Mouse (Mus musculus): Measurements from ENCODE around the gene Foxk1.
A peak's percentile ranks its signal among the peaks of the same experiment; 100 is the strongest.

Gene Foxk1

DNA sequence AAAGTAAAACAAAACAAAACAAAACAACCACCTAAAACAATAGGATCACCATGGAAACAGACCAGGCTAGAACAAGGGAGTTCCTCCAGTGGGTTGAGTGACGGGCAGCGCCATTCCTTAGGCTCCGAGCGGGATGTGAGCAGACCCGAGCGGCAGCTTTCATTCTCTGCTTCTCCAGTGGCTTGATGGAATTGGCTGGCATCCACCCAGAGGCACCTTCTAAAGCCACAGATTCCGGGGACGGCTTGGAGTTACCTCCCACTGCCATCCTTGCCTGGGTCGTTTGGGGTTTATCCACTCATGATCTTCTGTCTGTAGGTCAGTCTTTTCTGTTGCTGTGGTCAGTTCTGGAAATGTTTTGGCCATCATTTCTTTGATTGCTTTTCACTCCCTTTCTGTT is 19.6 kb downstream of the Foxk1 start:
- peak; percentile 52 to 63 for DNase-seq

- no peak for DNase-seq
Measured at GRCm38 (mm10) chr5:142421886-142422285, 20.6 kb downstream of the Foxk1 start.

DNA sequence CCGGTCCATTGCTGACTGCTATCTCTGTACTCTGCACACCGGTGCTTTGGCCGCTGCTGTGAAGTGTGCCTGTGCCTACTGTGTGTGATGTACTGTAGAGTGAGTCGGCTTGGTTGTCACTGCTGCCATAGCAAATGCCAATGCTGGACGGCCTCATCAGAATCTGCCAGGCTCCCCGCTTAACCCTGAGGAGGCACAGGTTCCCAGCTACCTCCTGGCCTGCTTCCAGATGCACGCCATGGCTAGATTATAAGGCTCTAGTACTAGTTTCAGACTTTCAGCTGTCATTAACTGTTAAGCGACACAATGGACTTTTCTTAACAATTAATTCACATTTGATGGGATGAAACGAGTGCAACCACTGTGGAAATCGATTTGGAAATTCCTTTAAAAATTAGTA is 21.8 kb downstream of the Foxk1 start:
- no peak for DNase-seq

DNA sequence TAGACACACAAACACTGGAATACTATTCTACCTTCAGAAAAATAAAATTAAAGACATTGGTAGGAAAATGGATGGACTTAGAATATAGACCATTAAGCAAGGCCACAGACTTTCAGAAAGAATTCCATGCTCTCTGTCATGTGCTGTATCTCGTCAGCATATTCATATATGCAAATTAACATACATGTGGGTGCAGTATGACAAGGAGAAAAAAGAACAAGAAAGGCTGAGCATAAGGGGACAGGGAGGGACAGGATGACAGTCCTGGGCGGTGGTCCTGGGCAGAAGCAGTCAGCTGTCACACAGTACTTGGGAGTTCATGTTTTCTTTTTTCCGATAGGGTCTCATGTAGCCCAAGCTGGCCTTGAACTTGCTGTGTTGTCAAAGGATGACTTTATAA is 22.4 kb downstream of the Foxk1 start:
- DNase-seq: no peak

DNA sequence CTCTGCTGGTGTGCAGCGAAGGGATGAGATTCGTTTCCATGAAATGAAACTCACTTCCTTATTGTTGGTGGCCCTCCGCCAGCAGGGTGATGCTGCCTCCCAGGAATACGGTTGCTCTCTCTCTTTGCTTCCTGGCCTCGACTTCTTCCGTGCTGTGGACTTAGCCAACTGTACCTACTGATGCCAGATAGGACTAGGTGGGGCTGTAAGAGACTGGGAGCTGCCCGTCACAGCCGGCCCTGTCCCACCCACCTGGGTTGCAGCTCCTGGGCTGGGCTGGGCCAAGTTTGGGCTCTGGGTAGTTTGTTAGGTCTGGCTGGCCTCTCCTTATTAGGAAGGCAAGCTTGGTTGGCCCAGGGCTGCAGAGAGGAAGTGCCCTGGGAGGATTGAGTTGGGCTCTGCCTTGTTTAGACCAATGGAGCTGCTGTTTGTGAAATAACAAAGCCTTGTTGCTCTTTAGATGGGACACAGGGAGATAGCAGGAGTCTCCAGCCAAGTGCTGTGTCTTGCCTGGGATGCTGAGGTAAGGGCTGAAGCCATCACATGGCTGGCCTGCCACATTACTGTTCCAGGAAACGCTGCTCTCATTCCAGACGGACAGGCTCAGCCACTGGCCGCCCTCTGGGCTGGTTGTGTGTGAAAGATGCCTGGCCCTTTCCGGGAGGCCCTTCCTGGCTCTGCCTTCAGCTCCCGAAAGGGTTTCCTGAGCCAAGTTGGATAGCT is 23.5 kb downstream of the Foxk1 start:
- DNase-seq: peak; percentile 76 to 88

DNA sequence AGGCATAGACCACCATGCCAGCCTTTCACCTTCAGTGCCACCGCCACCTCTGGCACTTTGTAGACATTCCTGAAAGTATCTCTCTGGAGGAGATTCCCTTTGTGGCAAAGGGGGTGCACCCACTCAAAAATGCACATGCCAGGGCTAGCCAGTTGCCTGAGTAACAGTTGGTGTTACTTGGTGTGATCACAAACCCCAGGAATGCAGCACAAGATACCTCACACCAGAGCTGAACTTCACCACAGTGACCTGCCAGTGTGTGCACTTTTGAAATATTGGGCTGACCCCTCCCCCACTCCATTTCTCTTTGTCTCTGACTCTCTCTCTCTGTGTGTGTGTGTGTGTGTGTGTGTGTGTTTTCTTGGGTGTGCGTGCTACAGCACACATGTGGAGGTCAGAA is 25.2 kb downstream of the Foxk1 start:
- no peak for DNase-seq

GRCm38 (mm10) chr5:142427876-142428275 is 26.6 kb downstream of the Foxk1 start:
- DNase-seq: peak in 1 of 2 experiments; percentile 48

DNA sequence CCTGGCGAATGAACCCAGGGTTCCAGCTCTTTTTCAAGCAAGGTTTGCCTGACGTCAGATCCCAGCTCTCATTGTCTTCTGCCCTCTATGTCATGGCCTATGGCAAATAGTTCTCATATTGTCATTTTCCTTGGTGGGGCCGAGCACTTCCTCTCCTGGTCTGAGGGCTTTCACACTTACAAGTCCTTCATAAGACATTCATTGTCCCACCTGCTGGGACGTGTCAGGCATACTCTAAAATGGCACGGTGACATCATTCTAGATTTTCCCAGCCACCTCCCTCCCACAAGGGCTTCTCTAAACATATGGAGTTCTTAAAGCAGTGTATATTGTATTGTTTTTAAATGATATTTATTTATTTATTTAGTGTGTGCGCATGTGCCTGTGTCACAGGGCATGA is 27.4 kb downstream of the Foxk1 start:
- DNase-seq: no peak

DNA sequence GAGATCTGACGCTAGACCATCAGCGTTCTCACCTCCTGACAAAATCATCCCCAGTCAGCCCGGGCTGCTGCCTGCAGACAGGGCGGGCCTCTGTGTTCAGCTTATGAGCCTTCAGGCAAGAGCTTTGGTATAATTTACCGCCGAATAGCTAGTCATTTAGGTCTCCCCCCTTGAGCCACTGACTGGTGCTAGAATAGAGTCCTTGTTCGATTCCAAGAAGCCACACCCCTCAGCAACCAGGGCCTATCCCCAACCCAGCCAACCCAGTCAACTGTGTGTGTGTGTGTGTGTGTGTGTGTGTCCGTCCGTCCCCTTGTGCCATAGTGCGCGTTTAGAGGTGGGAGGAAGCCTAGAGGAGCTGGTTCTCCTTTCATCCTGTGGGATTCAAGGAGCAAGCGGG is 29.7 kb downstream of the Foxk1 start:
- DNase-seq: no peak

- peak; percentile 46 to 68 for DNase-seq
Measured at GRCm38 (mm10) chr5:142431811-142432434, 30.6 kb downstream of the Foxk1 start.

DNA sequence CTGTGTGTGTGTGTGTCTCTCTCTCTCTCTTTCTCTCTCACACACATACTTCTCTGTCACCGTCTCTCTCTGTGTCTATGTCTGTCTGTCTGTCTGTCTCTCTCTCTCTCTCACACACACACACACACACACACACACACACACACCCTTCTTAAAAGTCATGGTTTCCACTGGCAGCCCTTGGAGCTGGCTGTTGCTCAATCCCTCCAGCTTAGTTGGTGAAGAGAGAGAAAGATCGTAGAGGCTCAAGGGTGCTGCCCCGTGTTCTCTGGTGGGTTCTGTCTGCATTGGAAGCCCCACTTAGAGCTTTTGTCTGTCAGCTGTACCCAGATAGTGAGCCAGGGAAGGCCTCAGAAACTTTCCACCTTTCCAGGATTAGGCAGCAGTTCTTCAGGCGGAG is 31.4 kb downstream of the Foxk1 start:
- DNase-seq: no peak

DNA sequence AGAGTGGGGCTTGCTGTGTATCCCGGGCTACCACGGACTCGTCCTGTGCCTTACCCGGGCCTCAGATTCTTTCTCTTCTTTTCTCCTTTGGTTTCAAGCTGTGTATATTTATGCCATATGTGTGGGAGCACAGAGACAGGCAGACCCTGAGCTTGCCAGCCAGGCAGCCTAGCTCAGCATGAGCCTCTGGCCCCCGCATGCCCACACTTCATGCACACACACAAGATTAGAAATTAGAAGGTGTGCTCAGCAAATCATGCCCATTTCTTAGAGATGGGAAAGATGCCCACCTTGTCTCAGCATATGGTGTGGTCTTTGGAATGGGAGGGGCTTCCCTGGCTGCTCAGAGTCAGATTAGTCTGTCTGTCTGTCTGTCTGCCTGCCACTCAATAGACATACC is 32.8 kb downstream of the Foxk1 start:
- DNase-seq: no peak

- no peak for DNase-seq
Measured at GRCm38 (mm10) chr5:142435736-142436135, 34.4 kb downstream of the Foxk1 start.

DNA sequence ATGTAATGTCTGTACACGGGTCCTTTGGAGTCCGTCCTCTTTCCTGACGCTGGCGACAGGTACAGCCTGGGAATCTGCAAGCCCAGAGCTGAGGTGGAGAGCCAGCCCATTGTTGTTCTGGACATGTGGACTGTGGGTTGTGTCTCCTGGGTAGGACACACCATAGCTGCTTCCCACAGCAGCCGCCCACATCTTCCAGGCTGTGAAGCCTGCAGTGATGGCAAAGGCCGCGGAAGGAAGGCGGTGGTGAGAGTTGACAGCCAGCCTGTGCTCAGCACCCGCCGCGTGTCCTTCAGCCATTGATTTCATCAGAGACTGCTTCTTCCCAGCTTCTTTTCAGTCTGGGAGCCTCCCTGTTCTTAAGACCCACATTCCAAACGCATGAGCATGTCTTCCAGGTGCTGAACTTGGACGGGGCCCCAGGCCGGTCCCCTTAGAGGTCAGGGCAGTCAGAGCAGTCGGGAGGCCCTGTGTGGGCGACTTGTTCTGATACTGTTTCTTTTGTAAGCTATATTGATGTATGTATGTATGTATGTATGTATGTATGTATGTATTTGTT is 37.2 kb downstream of the Foxk1 start:
- DNase-seq: peak in 1 of 2 experiments; percentile 32

DNA sequence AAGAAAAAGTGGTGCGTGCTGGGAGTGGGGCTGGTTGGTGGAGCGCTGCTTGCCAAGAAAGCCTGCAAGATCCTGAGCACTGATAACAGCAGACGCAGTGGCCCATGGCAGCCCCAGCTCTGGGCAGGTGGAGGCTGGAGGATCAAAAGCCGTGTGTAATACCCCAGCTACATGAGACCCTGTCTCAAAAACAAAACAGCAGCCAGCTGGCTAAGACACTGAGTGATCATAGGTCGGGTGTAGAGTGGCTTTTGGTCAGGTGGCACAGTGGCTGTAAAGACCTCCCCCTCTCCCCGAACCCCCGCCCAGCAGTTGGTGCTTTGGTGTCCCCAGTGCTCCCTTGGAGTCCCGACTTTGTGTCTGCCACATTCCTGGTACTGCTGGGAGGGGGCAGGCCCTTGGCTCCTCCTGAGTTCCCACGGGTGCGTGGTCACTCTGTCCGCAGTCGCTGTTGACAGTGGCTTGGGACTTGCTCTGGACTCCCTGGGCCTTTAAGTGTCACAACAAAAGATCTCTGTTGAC is 38.7 kb downstream of the Foxk1 start:
- DNase-seq: peak in 1 of 2 experiments; percentile 44

DNA sequence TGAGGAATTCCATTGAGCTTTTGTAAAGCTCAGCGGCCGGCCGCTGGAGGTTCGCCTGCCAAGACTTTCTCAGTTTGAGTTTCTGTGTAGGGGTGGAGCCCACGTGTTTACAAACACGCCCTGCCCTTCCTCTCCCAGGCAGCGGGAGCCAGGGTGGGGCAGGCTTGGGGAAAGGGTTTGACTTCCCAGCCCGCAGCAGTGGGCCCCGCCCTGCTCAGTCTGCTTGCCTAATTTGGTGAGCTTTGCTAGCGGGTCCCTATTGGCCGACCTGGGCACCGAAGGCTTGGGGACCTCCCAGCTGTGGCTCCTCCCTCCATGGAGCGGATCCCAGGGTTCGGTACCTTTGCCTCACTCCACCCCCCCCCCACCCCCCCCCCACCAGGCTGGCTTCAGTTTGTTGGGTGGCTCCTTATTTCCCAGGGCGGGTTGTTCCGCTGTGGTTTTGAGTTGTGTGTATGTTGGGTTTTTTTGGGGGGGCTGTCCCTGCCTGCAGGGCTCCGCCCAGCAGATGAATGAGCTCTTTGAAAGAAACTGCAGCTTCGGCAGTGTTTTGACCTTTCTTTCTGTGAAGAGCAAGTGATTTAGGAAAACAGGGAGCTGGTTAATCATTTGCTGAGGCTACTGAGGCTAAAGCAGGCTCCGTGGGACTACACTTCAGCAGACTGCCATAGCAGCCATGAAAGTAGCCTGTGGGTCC is 39.3 kb downstream of the Foxk1 start:
- peak; percentile 96 to 99 for DNase-seq

- DNase-seq: peak; percentile 22 to 61
Measured at GRCm38 (mm10) chr5:142441332-142442044, 40.2 kb downstream of the Foxk1 start.

DNA sequence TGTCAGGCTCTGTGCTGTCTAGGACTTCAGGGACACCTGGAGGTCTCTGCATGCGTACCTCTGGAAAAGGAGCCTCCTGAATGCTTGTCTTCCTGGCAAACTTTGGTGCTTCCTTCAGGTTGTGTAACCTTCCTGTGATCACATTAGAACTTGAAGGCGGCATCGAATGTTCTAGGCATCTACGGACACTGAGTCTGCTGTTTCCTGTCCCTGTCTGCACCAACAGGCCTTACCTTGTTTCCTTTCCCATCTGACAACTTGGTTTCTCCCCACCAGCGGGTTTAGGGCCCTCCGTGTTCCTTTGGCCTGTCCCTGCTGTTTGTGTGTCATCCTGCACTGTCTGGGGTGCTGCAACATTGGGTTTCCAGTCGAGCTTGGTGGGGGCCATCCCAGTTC is 40.7 kb downstream of the Foxk1 start:
- no peak for DNase-seq

DNA sequence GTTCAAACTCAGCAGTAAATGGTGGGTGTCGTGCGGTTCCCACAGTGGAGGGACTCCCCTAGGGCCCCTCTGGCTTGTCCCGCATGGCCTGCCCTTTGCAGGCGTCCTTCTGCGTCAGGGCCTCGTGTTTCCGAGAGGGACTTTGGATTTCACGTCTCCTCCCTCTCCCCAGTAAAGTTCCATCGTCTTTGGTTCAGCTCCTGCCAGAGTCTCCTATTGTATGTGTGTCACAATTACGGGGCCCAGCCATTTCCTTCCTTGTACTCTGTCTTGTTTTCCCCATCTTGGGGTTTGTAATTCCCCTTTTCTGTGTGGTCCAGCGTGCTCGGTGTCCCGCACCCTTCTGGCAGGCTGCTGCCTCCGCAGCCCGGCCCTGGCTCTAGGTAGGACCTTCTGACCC is 42.2 kb downstream of the Foxk1 start:
- DNase-seq: no peak

- no peak for DNase-seq
Measured at GRCm38 (mm10) chr5:142443994-142444393, 42.7 kb downstream of the Foxk1 start.

DNA sequence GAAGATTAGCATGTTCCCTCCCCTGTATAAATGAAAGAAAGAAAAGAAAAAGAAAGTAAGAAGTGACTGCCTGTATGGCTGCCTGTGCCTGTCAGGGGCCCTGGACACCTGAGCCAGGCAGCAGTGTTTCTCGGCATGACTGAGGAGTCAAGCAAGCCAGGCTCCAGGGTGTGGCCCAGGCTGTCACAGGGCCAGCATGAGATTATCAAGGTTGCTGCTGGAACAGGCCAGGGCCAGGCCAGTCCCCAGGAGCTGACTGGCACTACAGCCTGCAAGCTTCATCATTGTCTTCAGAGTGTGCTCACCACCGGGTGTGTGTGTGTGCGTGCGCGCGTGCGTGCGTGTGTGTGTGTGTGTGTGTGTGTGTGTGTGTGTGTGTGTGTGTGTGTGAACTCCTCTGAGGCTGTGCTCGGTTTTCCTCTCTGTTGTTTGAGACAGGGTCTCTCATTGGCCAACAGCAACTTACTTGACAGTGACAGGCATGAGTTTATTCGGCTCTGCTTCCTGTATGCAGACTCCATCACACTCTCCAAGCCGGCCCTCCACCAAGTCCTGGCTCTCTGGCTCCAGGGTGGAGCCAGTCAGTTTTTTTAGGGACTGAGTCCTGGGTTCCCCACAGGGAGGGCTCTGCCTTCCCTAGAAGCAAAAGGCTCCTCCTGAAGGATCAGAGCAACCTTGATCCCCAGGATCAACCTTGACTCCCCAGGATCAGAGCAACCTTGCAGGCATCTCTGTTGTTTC is 43.7 kb downstream of the Foxk1 start:
- no peak for DNase-seq

GRCm38 (mm10) chr5:142445709-142446108 is 44.4 kb downstream of the Foxk1 start:
- no peak for DNase-seq

Measured in kidney, postnatal 25 days (tissue).